10 mouse cellular contexts compared by ENCODE assay signal in the genomic region with DNA sequence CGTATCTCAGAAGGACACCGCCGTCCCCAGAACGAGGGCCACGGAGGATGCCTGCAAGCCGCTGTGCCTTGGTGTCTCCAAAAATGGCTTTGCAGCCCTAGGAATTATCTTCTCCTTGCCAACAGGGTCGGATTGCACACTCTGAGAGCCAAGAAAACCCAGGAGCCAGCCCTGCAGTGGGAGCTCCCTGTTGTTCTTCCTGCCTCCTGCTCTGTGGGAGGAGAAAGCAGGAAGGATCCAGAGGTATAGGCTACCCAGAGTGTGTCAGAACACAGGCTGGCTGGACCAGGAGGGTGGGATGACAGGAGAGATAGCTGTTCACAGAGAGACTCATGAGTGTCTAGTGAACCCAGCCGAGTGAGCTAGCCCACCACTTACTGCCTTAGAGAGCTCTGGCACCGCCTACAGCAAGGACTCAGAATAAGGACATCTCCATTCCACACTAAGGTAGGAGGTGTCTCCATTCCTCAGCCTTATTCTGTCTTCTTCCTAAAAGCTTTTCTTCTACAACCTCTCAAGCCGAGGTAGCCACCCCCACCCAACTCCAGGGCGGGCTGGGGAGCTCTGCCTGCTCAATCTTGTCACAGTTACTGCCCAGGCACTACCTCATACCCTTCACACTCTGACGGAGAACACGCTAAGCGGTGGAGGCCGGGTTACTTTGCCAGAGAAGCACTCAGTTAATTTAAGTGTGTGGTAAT. TPM values are rescaled to one million over a fixed set of nuclear protein-coding genes. Genes with fewer than 3 reads are reported as not detected.
DNase-seq lines count a peak whose midpoint lies in the region; ATAC-seq and TF ChIP-seq lines count a peak whose summit lies in the region.
"Had no signal": no experiment of that assay in that cellular context is flagged by ENCODE, and none has a peak within 500 bp of the region (broad histone marks: within the 10 kb centered on the region; RNA-seq: fewer than 3 reads in every experiment).

No protein-coding gene starts in this region.

- H3K27me3 ChIP-seq in embryonic facial prominence, embryonic 12.5 days = no peaks in the 10 kb centered on the region
- H3K27me3 ChIP-seq in limb, embryonic 13.5 days = no peaks in the 10 kb centered on the region
- no peaks in the 10 kb centered on the region for H3K27me3 ChIP-seq in cerebellum, adult 2 months (ENCODE audit: control insufficient read depth, insufficient read depth, low read length)
- H3K27me3 ChIP-seq: midbrain, embryonic 12.5 days had no signal

- no peak for DNase-seq in frontal cortex, postnatal 10 days (ENCODE audit: low spot score in 2 of 2)
- DNase-seq in left cerebral cortex, adult 9 months (ENCODE audit: low spot score in 2 of 2) = peak; percentile 58 to 60
- DNase-seq in left cerebral cortex, postnatal 10 days (ENCODE audit: extremely low spot score in 1 of 2, low spot score in 2 of 2) = no peak
- DNase-seq in cerebellum, adult 2 months = no peak
- DNase-seq: cerebellum, adult 11-12 months had no signal

- H3K36me3 ChIP-seq in embryonic facial prominence, embryonic 12.5 days = no peaks in the 10 kb centered on the region
- H3K36me3 ChIP-seq in limb, embryonic 13.5 days = no peaks in the 10 kb centered on the region
- H3K36me3 ChIP-seq: midbrain, embryonic 12.5 days had no signal

- intact Hi-C loops in left cerebral cortex, postnatal 10 days (cut with DNase I) = loop anchor here (5.0 kb wide), 1 partner anchor 44 kb away; no protein-coding TSS in a partner anchor

- H3K4me1 ChIP-seq in embryonic facial prominence, embryonic 12.5 days = peaks cover 71% of the 10 kb centered on the region
- peaks cover 93% of the 10 kb centered on the region for H3K4me1 ChIP-seq in limb, embryonic 13.5 days
- peaks cover 9% of the 10 kb centered on the region; the same call in 1 of the 2 replicates for H3K4me1 ChIP-seq in cerebellum, adult 2 months (ENCODE audit: control insufficient read depth, insufficient read depth, low read length)

- WGBS in embryonic facial prominence, embryonic 12.5 days = 79% methylated on average over 15 of the region's 15 CpGs
- 80% methylated on average over 15 of the region's 15 CpGs for WGBS in limb, embryonic 13.5 days
- 65% methylated on average over 15 of the region's 15 CpGs for WGBS in cerebellum, adult 2 months

- no peak overlapping the region for H3K9ac ChIP-seq in embryonic facial prominence, embryonic 12.5 days
- no peak overlapping the region for H3K9ac ChIP-seq in limb, embryonic 13.5 days
- H3K9ac ChIP-seq: midbrain, embryonic 12.5 days had no signal

- peak; percentile 75 for ATAC-seq in frontal cortex, adult (ENCODE audit: low TSS enrichment)
- ATAC-seq in embryonic facial prominence, embryonic 12.5 days (ENCODE audit: insufficient number of reproducible peaks, insufficient read depth, low FRiP score, low TSS enrichment) = no peak
- no peak for ATAC-seq in limb, embryonic 13.5 days (ENCODE audit: low FRiP score, low read depth)
- ATAC-seq in megakaryocyte-erythroid progenitor cell, adult 5-6 weeks (replicated peaks; ENCODE audit: low FRiP score, low TSS enrichment, poor library complexity, severe bottlenecking) = no peak

- no peak overlapping the region for H3K4me3 ChIP-seq in embryonic facial prominence, embryonic 12.5 days
- H3K4me3 ChIP-seq in limb, embryonic 13.5 days = no peak overlapping the region
- no peak overlapping the region for H3K4me3 ChIP-seq in cerebellum, adult 2 months (replicated peaks; ENCODE audit: insufficient read depth, low read depth, low read length)
- H3K4me3 ChIP-seq: midbrain, embryonic 12.5 days had no signal

- H3K9me3 ChIP-seq in embryonic facial prominence, embryonic 12.5 days = no peaks in the 10 kb centered on the region
- H3K9me3 ChIP-seq in limb, embryonic 13.5 days = no peaks in the 10 kb centered on the region
- H3K9me3 ChIP-seq: midbrain, embryonic 12.5 days had no signal

- TF ChIP-seq CTCF in cerebellum, adult 2 months (IDR thresholded peaks at IDR 0.05; ENCODE audit: borderline replicate concordance, insufficient read depth, low read depth, low read length) = no peak

- peak overlapping the region; percentile 71 for H3K27ac ChIP-seq in embryonic facial prominence, embryonic 12.5 days
- H3K27ac ChIP-seq in limb, embryonic 13.5 days = peak overlapping the region; percentile 64
- no peak overlapping the region for H3K27ac ChIP-seq in cerebellum, adult 2 months (ENCODE audit: insufficient read depth, low read length)
- H3K27ac ChIP-seq: midbrain, embryonic 12.5 days had no signal

- TF ChIP-seq POLR2A in cerebellum, adult 2 months (IDR thresholded peaks at IDR 0.05; ENCODE audit: borderline replicate concordance, insufficient read depth, low read length) = no peak

- H3K4me2 ChIP-seq in embryonic facial prominence, embryonic 12.5 days (replicated peaks) = no peak overlapping the region
- H3K4me2 ChIP-seq in limb, embryonic 13.5 days (replicated peaks) = no peak overlapping the region
- H3K4me2 ChIP-seq: midbrain, embryonic 12.5 days had no signal

RNA-seq across cellular contexts. Expression of a gene that starts 48.0 kb away (rescaled TPM):
- 10 to 100 TPM; 24.5 to 31.1 TPM for total RNA-seq in left cerebral cortex, postnatal 10 days (2021)
- 23.1 and 24.7 TPM in 2 replicates for polyA plus RNA-seq in embryonic facial prominence, embryonic 12.5 days (2016; fragmentation: Nextera tagmentation; extraction: Ambion mirVana)
- 17.8 and 18.1 TPM in 2 replicates for polyA plus RNA-seq in limb, embryonic 13.5 days (2015; fragmentation: Nextera tagmentation; extraction: Ambion mirVana)
- 16.5 and 17.8 TPM in 2 replicates for polyA plus RNA-seq in cerebellum, adult 2 months (2012; rRNA removed)
- total RNA-seq in megakaryocyte-erythroid progenitor cell, adult 5-6 weeks (2014; fragmentation: Nextera tagmentation) = 6.5 and 9.7 TPM in 2 replicates
- 12.1 and 13.4 TPM in 2 replicates for total RNA-seq in megakaryocyte-erythroid progenitor cell, adult 5-6 weeks (2017)

Comparison
In these comparisons a context has a peak if more than half of its experiments do, and no peak if none do; other contexts are left out.
1. DNase-seq: peak in left cerebral cortex, adult 9 months (2 of 2); none in frontal cortex, postnatal 10 days (0 of 2), left cerebral cortex, postnatal 10 days (0 of 2) and cerebellum, adult 2 months (0 of 2).